Mouse (Mus musculus): ENCODE data around the gene H2-D1.
"Not testable (repeated sequence)": the region's sequence is repeated elsewhere in the genome, so short reads cannot be mapped to it uniquely, and the experiment has no call there.

H2-D1 gene

GRCm38 (mm10) chr17:35262664-35263522, at the start of gene H2-D1:
Gene H2-D1, plus strand, starts transcription at chr17:35262730.
- peak; percentile 100 for DNase-seq (ENCODE audit: low spot score in 2 of 2)

DNA sequence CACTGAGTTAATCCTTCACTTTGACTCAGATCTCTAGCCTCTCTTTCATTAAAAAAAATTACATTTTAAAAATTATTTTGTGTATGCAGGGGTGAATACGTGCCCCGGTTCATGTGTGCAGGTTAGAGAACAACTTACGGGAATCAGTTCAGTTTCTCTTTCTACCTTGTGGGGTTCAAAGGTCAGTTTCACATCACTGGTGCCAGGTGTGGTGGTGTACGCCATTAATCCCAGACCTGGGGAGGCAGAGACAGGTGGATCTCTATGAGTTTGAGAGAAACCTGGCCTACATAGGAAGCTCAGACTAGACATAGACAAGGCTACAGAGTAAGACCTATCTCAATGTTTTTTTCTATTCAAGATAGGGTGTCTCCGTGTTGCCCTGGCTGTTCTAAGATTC, 49.5 kb upstream of the H2-D1 start:
- no peak for DNase-seq (ENCODE audit: low spot score in 2 of 2)

- DNase-seq (ENCODE audit: low spot score in 2 of 2) = peak; percentile 79 to 80
Observed at GRCm38 (mm10) chr17:35218516-35219193, 43.9 kb upstream of the H2-D1 start.

DNA sequence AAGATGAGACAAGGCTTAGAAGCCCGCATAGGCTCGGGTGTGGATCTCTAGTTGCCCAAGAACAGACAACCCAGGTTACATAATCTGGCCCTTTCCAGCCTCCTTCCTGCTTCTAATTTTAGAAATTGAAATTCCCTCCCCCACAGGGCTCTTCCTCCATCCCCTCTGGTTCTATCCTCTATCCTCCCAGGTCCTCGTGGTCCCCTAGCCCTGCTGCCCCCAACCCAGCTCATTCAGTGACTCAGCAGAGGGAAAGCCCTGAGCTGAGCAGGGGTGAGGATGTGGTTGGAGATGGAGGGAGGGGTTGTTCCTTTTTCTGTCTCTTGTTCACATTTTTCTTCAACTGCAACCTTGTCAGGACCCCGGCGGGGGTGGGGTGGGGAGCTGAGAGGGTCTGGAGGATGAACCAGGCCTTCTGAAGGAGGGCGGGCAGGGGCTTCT, 42.9 kb upstream of the H2-D1 start:
- peak; percentile 63 to 64 for DNase-seq (ENCODE audit: low spot score in 2 of 2)

DNA sequence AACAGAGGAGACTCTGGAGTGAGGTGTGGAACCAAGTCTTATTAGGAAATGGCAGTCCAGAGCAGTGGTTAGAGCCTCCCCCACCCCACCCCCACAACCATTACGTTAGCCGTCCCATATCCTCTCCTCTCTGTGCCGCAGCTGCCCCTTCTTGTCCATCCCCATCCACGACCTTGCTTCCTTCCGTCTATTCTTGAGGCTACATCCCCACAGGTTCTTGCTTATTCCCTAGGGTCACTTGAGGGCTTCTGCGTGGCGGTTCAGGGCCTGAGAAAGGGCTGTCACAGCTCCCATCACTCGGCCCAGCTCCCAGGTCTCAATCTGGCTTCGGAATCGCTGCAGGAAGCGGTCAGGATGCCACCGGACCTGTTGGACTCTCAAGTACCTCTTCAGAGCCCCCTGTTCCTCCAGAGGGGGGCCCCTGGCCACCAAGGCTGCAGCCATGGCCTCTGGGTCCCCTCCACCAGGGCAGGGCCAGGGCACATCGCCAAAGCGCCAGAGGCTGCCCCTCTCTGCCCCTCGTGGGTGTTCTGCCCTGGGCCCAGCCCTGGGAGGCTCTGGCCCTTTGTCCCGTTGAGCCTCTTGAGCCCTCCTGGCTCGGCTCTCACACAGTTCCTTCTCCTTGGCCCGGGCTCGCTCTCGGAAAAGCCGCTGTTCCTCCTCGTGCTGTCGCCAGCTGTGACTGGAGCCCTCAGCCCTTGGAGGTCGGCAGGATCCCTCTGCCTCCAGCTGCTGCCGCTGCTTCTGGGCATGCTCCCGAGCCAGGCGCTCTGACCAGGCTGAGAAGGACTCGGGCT, 42.2 kb upstream of the H2-D1 start, which contains the start of gene Gm16181:
Gene Gm16181, plus strand, starts transcription at position 679 of the 797 bp plus-strand sequence.
- DNase-seq (ENCODE audit: low spot score in 2 of 2) = no peak

DNA sequence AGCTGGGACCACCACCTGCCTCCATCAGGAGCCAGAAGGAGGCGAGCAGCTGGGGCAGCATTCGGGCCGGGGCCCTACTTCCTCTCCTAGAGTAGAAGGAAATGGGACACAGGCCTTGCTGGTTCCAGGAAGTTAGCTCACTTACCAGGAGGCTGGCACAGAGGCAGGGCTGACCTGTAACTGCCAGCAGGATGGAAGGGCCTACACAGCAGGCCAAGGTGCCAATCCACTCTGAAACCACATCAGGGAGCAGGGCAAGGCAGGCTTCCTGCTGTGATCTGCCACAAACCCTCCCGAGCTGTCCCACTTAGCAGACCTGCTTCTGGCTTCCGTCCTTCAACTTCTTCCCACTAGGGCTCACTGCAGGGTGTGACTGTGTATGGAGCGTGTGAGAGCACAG, 40.2 kb upstream of the H2-D1 start:
- DNase-seq (ENCODE audit: low spot score in 2 of 2) = no peak

- no peak for DNase-seq (ENCODE audit: low spot score in 2 of 2)
Observed at GRCm38 (mm10) chr17:35224641-35225040, 37.9 kb upstream of the H2-D1 start.

DNA sequence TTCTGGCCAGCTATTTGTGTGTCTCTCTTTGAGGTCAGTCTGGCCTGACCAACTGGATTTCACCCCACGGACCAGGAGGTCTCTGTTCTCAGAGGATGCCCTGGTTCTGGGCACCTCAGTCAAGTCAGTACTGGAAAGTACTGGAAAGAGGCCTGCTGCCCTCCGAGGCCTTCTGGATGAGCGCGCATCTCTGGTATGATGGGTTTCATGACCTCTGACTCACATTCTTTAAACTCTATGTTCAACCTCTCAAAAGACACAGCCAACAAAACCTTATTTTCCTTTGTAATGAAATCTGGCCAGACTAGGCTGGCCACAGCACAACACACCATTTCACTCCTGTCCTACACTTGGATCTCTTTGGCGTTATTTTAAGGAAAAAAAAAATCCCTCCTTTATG, 37.1 kb upstream of the H2-D1 start:
- no peak for DNase-seq (ENCODE audit: low spot score in 2 of 2)

DNA sequence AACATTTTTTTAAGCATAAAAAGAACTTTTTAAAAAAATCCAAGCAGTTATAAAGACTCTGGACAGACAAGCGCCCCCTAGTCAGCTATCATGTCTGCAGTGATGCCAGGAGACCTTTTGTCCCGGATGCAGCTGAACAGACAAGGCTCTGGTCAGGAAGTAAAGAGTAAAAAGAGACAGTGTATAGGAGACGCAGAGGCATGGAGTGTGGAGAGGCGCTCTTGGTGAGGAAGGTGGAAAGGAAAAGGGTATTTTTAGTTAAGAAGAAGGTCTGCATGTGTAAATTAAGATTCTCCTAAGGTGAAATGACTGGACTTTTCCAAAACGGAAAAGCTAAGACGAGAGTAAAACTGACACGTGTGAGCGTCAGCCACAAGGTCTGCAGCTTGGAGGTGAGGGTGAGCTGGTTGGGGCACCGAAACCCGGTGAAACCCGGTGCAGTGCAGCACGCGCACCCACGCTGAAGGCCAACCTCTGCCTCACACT, 35.9 kb upstream of the H2-D1 start:
- DNase-seq (ENCODE audit: low spot score in 2 of 2) = no peak

DNA sequence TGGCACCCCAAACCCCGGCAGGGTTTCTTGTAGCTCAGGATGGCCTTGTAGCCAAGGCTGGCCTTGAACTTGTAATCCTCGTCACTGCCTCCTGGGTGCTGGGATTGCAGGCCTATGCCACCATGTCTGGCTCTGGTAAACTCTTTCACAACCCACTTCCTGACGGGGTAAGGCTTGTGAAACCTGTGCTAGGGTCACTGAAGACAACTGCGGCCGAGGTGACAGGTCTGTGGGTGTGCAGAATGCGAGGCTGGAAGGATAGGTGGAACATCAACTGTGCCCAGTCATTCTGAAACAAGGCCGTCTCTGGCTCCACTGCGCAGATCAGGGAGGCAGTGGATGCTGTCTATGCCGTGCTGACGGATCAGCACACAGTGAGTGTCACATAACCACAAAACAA, 31.5 kb upstream of the H2-D1 start:
- DNase-seq (ENCODE audit: low spot score in 2 of 2) = peak; percentile 83 to 94

- peak; percentile 76 to 84 for DNase-seq (ENCODE audit: low spot score in 2 of 2)
Observed at GRCm38 (mm10) chr17:35232043-35232442, 30.5 kb upstream of the H2-D1 start.

GRCm38 (mm10) chr17:35232659-35233058, 29.9 kb upstream of the H2-D1 start:
- peak; percentile 51 to 56 for DNase-seq (ENCODE audit: low spot score in 2 of 2)

- peak in 1 of 2 experiments; percentile 56 for DNase-seq (ENCODE audit: low spot score in 2 of 2)
Observed at GRCm38 (mm10) chr17:35233114-35233980, 29.2 kb upstream of the H2-D1 start, which contains the start of gene Atp6v1g2. Gene Atp6v1g2, plus strand, starts transcription at chr17:35233660.

GRCm38 (mm10) chr17:35234090-35234489, 28.4 kb upstream of the H2-D1 start:
- DNase-seq (ENCODE audit: low spot score in 2 of 2) = not testable (repeated sequence)

- DNase-seq (ENCODE audit: low spot score in 2 of 2) = no peak
Observed at GRCm38 (mm10) chr17:35234903-35235302, 27.6 kb upstream of the H2-D1 start.

DNA sequence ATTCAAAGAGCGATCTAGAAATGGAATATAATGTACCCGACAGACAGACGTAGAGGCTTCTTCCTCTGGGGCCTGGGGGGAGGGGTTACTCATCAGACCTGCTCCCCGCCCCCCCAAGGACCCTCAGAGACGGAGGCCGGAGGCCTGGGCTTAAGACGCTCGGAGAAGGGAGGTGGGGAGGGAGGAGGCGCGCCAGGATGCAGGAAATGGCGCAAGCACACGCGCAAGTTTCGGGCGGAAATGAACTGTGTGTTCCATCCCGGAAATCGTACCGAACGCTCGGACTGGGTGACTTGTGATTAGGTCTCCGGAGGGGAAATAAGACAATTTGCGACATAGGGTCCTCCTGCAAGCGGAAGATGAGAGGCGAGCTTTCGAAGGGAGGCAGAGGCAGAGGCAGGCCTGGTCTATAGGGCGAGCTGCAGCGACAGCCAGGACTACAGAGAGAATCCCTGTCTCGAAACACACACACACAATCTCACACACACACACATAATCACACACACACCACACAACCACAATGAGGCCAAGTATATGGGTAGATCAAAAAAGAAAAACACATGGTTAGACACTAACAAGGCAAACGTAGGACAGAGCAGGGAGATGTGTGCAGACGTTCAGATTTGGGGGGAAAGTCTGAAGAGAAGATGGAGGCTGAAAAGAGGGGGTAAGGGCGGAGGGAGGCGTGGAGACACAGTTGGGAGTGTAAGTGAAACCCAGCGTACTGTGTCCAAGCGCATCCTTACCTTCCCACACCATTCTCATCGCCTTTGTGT, 26.7 kb upstream of the H2-D1 start, which contains the start of gene Nfkbil1:
Gene Nfkbil1, minus strand, starts transcription at position 179 of the 776 bp plus-strand sequence.
- DNase-seq (ENCODE audit: low spot score in 2 of 2) = peak; percentile 88 to 90

DNA sequence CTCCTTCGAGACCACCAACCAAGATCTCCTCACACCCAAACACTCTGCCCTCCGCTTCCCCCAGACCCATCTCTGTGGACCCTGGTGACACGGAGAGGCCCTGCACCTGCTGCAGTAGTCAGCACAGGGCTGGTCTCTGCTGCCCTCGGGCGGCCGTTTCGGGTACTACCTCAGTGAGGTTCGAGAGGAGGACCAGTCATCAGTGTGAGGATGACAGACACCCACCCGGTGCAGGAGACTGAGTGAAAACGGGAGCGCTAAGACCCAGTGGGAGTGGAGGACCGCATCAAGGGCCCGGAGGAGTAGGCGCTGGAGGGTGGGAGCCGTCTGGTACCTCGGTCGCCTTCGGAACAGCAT, 26.2 kb upstream of the H2-D1 start:
- DNase-seq (ENCODE audit: low spot score in 2 of 2) = peak; percentile 95 to 96

DNA sequence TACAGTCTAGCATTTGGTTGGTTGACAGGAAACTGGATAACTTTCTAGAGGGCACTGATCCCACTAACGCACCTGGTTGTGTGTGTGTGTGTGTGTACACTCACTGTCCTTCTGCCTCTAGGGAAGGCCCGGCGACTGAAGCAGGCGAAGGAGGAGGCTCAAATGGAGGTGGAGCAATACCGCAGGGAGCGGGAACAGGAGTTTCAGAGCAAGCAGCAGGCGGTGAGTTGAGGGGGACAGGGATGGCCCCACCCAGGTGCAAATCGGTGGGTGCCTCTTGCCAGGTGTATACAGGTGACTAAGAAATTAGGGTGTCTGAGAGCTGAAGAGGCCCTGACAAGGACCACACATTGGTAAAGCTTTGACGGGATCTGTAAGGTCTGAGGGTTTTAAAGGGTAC, 25.5 kb upstream of the H2-D1 start:
- DNase-seq (ENCODE audit: low spot score in 2 of 2) = no peak

DNA sequence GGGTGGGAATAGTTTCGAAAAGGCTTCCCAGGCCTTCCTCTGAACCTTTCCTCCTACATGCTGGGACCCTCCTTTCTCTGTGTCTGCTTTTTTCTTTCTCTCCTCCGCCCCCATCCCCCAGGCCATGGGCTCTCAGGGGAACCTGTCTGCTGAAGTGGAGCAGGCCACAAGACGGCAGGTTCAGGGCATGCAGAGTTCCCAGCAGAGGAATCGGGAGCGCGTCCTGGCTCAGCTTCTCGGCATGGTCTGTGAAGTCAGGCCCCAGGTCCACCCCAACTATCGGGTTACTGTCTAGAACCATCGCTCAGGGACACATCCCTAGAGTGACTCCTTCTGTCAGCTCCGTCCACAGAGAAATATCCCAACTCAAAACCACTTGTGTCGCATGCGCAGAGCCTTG, 25.0 kb upstream of the H2-D1 start:
- DNase-seq (ENCODE audit: low spot score in 2 of 2) = no peak

- no peak for DNase-seq (ENCODE audit: low spot score in 2 of 2)
Observed at GRCm38 (mm10) chr17:35239700-35240099, 22.8 kb upstream of the H2-D1 start.
